Mouse (Mus musculus) CD4-positive helper T cell, adult 2 months (primary cell): ENCODE data around the gene Nup160.

ENCODE experiments used
- DNase-seq: peaks from one replicate; pipeline ENCODE4 v3.0.0-alpha.2; 2012; ENCODE audit warnings: low read depth, missing footprints, low spot score

Nup160 gene

GRCm38 (mm10) chr2:90661426-90661825, 15.6 kb upstream of the Nup160 start:
- DNase-seq = no peak

DNA sequence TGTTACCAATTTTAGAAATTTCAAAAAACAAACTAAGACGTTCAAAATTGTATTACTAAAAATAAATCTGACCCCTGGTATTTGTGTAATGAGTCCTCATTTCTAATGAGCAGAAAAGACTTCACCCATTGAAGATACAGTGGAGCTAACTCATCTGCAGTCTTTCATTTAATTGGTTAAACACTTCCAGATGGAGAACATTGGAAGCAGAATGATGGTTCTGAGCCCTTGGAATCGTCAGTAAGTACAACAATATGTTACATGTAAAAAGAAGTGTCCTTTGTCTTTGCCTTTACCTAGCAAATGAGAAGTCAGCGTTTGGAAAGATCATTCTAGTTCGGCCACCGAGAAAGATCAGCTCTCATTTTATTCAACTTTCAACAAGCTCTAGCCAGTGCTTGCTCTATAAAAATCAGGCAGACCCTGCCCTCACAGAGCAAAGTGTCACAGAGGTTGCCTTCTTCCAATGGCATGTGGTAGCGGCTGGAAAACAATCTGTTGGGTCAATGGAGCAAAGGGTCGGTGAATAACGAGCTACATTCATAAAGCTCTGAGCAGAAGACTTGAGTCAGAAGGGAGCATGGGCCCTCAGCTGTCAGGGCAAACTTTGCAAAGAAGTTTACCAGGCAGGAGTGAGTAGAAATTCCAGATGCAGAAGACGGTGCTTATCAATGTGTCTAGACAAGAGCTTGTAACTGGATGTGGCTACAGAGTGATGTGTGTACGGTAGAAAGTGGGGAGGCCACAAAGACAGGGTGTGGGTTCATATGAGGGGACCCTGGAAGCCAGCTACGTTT, 10.2 kb upstream of the Nup160 start:
- peak; percentile 11 for DNase-seq

DNA sequence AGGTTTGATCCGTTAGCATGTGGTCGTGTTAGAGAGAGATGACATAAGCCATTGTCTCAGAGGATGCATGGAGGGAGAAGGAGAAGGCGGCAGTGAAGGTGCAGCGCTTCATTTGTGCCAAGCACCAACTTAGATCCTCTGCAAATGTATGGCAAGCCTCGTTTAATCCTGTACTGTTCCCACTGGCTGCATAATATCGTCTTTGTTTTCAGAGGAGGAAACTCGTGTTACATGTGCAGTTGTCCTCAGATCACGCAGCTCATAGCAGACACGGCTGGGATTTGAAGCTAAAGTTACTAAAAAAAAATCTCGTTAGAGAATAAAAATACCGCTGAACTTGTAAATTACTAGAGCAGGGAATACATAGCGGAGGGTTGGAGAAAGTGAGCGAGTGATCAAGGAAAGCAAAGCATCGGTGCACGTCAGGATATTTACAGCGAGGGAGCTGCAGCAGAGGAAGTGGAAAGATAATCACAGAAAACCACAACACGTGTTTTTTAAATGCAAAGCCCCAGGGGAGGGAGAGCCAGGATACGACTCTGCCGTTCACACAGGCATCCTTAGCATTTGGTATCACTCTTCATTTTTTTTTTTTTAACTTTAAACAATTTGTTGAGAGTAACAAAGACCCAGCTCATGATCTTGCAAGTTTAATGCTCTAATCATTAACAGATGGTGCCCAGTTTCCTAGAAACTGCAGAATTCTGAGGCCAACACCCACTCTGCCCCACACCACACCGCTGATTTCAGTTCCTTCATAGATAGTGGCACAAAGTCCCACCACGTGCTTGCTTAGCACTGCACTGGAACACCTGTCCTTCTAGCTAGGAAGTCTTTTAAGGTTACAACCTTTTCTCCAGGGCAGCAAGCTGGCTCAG, 9.4 kb upstream of the Nup160 start:
- DNase-seq = peak; percentile 70

GRCm38 (mm10) chr2:90670343-90670742, 6.7 kb upstream of the Nup160 start:
- no peak for DNase-seq

DNA sequence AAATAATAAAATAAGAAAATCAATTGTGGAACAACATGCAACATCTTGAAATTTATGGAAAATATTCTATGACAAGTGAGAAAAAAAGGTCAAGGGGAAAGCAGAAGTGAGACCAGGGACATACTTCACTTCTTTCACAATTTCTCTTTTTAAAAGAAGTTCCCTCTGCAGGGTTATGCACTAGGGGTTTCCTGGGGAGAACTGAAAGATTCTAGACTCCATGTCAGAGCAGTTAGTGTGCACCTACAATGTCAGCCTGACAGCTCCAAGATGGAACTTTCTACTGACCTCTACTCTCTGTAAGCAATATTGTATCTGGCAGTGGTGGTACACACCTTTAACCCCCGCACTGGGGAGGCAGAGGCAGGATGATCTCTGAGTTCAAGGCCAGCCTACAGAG, 3.7 kb upstream of the Nup160 start:
- no peak for DNase-seq

- DNase-seq = no peak
Measured at GRCm38 (mm10) chr2:90674555-90674954, 2.5 kb upstream of the Nup160 start.

GRCm38 (mm10) chr2:90675488-90675887, 1.5 kb upstream of the Nup160 start:
- DNase-seq = no peak

DNA sequence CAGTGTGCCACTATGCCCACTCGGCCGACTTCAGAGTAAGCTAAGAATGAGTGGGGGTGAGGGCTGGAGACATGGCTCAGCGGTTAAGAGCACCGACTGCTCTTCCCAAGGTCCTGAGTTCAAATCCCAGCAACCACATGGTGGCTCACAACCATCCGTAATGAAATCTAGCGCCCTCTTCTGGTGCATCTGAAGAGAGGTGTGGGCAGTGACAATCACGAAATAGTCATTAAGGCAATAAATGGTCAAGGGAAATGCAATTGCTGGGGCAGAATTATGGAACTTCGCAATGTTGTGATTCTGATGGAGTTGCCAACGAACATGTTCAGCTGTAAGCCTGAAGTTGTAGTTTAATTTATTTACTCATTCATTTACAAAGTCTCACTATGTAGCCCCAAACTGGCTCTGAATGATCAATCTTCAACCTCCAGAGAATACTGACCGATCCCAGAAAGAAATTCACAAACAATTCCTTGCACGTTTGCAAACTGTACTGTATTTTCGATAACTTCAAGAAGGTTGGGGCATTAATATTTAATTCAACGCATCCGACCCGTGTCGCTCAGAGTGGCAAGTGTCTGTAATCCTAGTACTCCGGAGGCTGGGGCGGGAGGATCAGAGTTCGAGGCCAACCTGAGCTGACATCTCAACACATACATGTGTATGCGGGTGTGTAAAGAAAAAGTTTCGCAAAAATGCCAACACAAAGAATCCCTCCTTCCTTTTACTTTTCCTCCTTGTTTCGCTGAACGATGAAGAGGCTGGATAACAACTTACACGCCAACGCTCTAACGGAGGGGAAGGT, 1.4 kb downstream of the Nup160 start:
- peak; percentile 27 for DNase-seq

DNA sequence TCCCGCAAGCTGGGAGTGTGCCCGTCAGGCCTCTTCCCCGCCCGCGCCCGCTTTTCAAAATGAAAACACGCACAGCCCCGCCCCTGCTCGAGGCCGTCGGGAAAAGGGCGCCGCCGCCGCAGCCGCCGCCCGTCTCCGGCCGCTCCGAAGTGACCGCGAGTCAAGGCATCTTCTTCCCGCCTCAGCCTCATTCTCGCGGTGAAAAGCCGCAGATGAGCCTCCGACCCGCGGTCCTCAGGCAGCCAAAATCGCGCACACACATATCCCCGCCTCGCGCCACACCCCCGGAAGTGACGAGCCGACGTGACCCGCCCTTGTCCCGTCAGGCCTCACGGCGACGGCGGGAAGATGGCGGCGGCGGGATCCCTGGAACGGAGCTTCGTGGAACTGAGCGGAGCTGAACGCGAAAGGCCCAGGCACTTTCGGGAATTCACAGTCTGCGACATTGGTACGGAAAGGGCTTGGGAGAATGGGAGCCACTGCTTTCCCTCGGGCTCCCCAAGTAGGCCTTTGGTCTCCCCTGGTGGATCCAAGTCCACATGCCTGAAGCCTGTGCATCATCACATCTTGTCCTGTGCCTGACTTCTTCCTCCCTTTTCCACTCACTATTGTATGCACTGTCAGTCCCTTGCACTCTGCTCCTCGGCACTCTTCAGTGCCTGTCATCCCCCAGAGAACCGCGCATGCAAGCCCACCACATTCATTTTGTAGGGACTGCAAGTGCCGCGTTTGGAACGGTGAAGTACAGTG, 2.2 kb downstream of the Nup160 start:
- peak; percentile 91 for DNase-seq

GRCm38 (mm10) chr2:90700943-90701342, 23.9 kb downstream of the Nup160 start:
- no peak for DNase-seq

DNA sequence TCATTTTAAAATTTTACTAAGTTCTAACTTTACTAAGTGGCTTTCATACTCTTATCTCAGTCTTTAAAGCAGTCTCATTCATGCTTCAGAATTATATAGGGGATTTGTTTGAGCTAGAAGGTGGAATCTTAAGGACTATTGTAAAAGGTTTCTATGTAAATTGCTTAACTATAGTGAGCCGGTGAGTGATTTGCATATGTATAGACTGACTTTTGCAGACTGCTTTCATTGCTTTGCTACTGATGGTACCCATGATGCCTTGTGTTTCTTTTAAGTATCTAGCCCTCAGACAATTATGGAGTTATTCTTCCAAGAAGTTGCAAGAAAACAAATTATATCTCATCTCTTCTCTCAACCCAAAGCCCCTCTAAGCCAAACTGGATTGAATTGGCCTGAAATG, 31.5 kb downstream of the Nup160 start:
- DNase-seq = no peak

- DNase-seq = no peak
Measured at GRCm38 (mm10) chr2:90715555-90716092, 38.6 kb downstream of the Nup160 start.

- DNase-seq = no peak
Measured at GRCm38 (mm10) chr2:90717366-90717765, 40.4 kb downstream of the Nup160 start.

DNA sequence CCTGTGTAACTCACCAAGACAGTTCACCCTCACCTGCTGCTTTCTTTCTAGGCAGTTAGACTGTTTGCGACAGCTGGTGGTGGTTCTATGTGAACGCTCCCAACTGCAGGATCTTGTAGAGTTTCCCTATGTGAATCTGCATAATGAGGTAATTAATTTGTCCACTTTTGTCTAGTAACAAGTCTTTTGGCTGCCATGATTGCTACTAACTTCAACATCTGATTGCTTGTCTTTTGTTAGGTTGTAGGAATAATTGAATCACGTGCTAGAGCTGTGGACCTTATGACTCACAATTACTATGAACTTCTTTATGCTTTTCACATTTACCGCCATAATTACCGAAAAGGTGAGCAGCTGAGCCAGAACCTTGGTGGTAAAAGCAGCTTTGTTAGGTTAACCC, 40.9 kb downstream of the Nup160 start:
- no peak for DNase-seq

GRCm38 (mm10) chr2:90726818-90727217, 49.8 kb downstream of the Nup160 start:
- no peak for DNase-seq

DNA sequence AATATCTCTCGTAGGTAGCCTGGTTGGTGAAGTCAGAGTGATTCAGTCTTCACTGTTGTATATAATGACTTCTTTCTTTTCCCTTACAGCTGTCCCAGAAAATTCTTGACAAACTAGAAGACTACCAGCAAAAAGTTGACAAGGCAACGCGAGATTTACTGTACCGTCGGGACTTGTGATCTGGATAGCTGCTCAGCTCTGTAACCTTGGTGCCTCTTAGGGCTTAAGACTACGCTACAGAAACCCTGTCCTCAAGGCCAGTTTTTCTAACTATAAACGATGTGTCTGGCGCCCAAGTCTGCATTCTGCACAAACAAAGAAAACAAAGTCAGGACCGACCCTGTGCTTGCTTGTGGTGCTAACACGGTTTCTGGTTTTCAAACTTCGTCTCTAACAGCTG, 58.3 kb downstream of the Nup160 start:
- no peak for DNase-seq

DNA sequence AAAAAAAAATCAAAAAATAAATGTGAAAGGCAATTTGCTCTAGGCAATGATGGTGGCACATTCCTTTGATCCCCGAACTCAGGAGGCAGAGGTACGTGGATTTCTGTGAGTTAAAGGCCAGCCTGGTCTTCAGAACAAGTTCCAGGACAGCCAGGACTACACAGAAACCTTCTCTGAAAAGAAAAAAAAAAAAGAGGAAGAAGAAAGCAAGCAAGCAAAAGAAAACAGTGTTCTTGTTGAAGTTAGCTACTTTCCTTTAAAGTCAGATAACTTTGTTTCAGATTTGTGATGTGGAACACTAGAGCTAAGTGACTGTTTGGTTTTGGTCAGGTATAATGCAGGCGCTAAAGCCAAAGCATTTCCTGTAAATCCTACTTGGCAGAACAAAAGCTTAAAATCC, 61.8 kb downstream of the Nup160 start:
- no peak for DNase-seq

GRCm38 (mm10) chr2:90739327-90739726, 62.3 kb downstream of the Nup160 start:
- DNase-seq = no peak

- no peak for DNase-seq
Measured at GRCm38 (mm10) chr2:90739921-90740320, 62.9 kb downstream of the Nup160 start.

DNA sequence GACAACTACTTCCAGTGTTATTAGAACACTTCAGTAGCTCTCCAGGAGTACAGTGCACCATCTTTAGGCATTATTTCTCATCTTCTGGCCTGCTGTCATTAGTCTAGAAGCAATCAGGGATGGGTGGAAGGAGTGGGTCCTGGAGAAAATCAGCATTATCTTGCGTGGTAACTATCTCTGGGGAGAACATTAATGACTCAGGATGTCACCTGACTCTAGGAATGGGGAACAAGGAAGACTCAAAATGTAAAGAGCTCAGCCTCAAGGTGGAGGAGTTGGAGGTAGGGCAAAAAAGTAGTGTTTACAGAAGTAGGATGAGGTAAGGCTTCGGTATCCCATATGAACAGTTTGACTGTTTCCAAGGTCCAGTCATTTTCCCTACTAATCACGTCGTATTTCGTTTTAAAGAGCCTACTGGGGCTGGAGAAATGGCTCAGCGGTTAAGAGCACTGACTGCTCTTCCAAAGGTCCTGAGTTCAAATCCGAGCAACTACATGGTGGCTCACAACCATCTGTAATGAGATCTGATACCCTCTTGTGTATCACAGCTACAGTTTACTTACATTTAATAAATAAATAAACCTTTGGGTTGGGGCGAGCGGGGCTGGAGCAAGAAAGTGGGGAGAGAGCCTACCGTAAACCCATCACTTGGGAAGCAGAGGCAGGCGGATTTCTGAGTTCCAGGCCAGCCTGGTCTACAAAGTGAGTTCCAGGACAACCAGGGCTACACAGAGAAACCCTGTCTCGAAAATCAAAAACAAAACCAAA, 67.5 kb downstream of the Nup160 start:
- DNase-seq = no peak
